Mouse (Mus musculus) macrophage (primary cell): ENCODE measurements around the gene Hoxc8. TPM values are rescaled to one million over a fixed set of nuclear protein-coding genes. Genes with fewer than 3 reads are reported as not detected.

Experiments used
- H3K27ac ChIP-seq: fragments of 350-480 bp; formaldehyde crosslinking; 2 replicates; pipeline ENCODE4 v1.9.0; 2021
- H3K36me3 ChIP-seq: fragments of 350-480 bp; formaldehyde crosslinking; 2 replicates; pipeline ENCODE4 v1.9.0; 2021; ENCODE audit errors: inconsistent target
- H3K4me3 ChIP-seq: fragments of 350-480 bp; formaldehyde crosslinking; 2 replicates; pipeline ENCODE4 v1.9.0; 2021; ENCODE audit errors: inconsistent target
- H3K79me2 ChIP-seq: fragments of 350-480 bp; formaldehyde crosslinking; 2 replicates; pipeline ENCODE4 v1.9.0; 2021; ENCODE audit errors: inconsistent target
- WGBS: methylation state at CpG from one replicate; pipeline ENCODE4 v1.1.7; 2026; ENCODE audit warnings: inconsistent platforms; ENCODE audit not compliant: missing documents; 5-methylcytosine and 5-hydroxymethylcytosine counted together
- polyA plus RNA-seq: library from polyadenylated mRNA; stranded (reverse); fragments of 250-400 nt; gene quantifications from 3 replicates; pipeline ENCODE4 v1.2.4, GENCODE M21; 2018; ENCODE audit warnings: inconsistent platforms
- total RNA-seq, 78 experiments: library from RNA; depleted of rRNA; stranded (reverse); fragments of 250-400 nt; gene quantifications; 1 replicate in 9 of 78; 2 replicates in 24 of 78; 3 replicates in 43 of 78; 4 replicates in 2 of 78; pipeline ENCODE4 v1.2.4; 2018; ENCODE audit warnings: inconsistent platforms in 56 of 78

The Hoxc8 gene
- 1 to 10 TPM in 1 of 26 experiments, not detected in 25; 3.2 TPM for total RNA-seq (2018; cell fraction: chromatin; rRNA removed)
- total RNA-seq (2018; cell fraction: cytosol; rRNA removed): not detected
- under 1 TPM in 1 of 26 experiments, not detected in 25; 0.62 TPM for total RNA-seq (2018; cell fraction: nucleus; rRNA removed)
- not detected in 3 replicates for polyA plus RNA-seq

DNA sequence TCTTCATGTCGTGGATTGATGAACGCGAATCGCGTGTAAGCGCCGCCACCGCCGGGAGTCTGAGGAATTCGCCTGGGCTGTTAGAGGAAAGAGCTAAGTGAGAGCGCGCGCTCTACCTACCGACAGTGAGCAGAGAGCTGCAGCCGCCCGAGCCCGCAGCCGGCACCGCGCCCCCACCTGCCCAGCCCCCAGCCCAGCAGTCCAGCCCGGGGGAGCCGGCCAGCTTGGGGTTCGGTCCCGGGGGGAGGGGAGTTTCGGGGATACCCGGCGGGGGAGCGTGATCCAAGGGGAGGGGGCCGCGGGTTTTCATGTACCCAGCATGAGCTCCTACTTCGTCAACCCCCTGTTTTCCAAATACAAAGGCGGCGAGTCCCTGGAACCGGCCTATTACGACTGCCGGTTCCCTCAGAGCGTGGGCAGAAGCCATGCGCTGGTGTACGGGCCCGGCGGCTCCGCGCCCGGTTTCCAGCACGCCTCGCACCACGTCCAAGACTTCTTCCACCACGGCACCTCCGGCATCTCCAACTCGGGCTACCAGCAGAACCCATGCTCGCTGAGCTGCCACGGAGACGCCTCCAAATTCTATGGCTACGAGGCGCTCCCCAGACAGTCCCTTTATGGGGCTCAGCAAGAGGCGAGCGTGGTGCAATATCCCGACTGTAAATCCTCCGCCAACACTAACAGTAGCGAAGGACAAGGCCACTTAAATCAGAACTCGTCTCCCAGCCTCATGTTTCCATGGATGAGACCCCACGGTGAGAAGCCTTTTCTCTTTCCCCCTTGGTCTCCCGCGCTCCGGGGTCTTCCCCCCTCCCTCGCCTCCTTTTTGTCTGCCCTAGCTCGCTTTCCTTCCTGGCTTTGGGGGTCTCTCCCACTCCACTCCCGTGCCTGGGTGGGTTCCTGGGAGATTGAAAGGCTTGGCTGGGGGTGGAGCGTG is at the start of gene Hoxc8:
Gene Hoxc8, plus strand, starts transcription at position 147 of the 937 bp plus-strand sequence.
- Histone ChIP-seq H3K79me2 (no peaks in the 10 kb centered on the region), H3K27ac (no peak within 1 kb of the TSS)
- 4% methylated on average over 69 of the region's 69 CpGs for WGBS

DNA sequence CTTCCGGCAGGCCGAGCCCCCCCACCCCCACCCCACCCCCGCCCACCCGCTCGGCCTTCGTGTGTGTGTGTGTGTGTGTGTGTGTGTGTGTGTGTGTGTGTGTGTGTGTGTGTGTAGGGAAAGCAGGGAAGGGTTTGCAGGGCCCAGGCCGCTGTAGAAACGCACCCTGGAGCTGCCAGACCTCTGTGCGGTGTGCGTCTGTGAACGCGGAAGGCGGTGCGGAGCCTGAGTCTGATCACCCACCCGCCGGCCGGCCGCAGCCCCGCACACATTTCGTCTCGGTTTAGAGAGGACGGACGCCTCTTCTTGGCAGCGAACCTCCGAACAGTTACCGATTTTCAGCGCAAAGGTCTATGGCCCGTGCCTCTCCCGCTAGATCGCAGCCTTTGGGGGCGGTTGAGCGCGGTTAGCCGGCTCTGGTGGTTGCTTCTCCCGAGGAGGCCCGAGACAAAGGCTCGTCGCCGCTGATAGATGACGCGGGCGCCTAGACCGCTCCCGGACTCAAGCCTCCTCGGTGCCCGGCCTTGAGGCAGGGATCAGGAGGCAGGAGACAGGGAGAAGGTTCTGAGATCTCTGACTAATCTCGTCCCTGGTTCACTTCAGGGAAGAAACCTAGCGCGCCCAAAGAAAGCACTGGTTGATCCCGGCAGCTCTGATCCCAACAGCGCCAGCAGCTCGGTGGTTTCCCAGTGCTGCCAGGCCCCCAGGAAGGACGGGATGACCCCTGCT is 47.5 kb upstream of the Hoxc8 start:
- Histone ChIP-seq H3K36me3 (no peaks in the 10 kb centered on the region), H3K79me2 (no peaks in the 10 kb centered on the region), H3K4me3 (no peak overlapping the region), H3K27ac (no peak overlapping the region)
- 2% methylated on average over 49 of the region's 53 CpGs for WGBS

More for the DNA sequence above, at the start of gene Hoxc8:
- H3K4me3 ChIP-seq: no peak within 1 kb of the TSS
- no peaks in the 10 kb centered on the region for H3K36me3 ChIP-seq

GRCm38 (mm10) chr15:102943468-102943813 is 47.0 kb upstream of the Hoxc8 start:
- 11% methylated on average over 5 of the region's 5 CpGs for WGBS
- Histone ChIP-seq H3K79me2 (no peaks in the 10 kb centered on the region), H3K36me3 (no peaks in the 10 kb centered on the region), H3K4me3 (no peak overlapping the region), H3K27ac (no peak overlapping the region)

GRCm38 (mm10) chr15:102945185-102946077 is 45.0 kb upstream of the Hoxc8 start:
- WGBS: 12% methylated on average over 22 of the region's 22 CpGs
- no peaks in the 10 kb centered on the region for H3K79me2 ChIP-seq
- no peaks in the 10 kb centered on the region for H3K36me3 ChIP-seq
- H3K27ac ChIP-seq: no peak overlapping the region
- H3K4me3 ChIP-seq: no peak overlapping the region

DNA sequence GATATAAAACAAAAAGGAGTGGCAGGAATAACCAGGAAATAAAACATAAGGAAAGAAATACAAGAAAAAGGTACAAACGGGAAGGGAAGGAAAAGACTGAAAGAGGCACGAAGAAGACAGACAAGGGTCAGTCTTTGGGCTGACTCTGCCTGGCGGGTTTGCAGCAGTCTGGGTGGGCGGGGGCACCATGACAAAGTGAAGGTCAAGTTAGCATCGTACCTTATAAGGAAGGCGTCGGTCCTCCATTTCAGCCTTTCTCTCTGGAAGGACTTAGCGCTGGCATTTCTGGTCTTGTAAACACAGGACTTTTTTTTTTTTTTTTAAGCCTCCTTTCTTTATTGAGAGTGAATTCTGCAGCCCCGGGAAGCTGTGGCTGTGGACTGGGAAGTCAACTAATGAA is 43.1 kb upstream of the Hoxc8 start:
- Histone ChIP-seq H3K36me3 (no peaks in the 10 kb centered on the region), H3K27ac (no peak overlapping the region), H3K4me3 (no peak overlapping the region), H3K79me2 (no peaks in the 10 kb centered on the region)
- 12% methylated on average over 9 of the region's 9 CpGs for WGBS

GRCm38 (mm10) chr15:102948842-102949241 is 41.6 kb upstream of the Hoxc8 start:
- Histone ChIP-seq H3K79me2 (no peaks in the 10 kb centered on the region), H3K27ac (no peak overlapping the region), H3K4me3 (no peak overlapping the region), H3K36me3 (no peaks in the 10 kb centered on the region)
- WGBS: 4% methylated on average over 2 of the region's 2 CpGs

- H3K27ac ChIP-seq: no peak overlapping the region
- H3K36me3 ChIP-seq: no peaks in the 10 kb centered on the region
- no peaks in the 10 kb centered on the region for H3K79me2 ChIP-seq
- H3K4me3 ChIP-seq: no peak overlapping the region
- 5% methylated on average over 20 of the region's 20 CpGs for WGBS
These were observed 40.7 kb upstream of the Hoxc8 start for GRCm38 (mm10) chr15:102949696-102950095.

- 16% methylated on average over 2 of the region's 2 CpGs for WGBS
- Histone ChIP-seq H3K4me3 (no peak overlapping the region), H3K36me3 (no peaks in the 10 kb centered on the region), H3K79me2 (no peaks in the 10 kb centered on the region), H3K27ac (no peak overlapping the region)
These were observed 39.5 kb upstream of the Hoxc8 start for GRCm38 (mm10) chr15:102950877-102951276.

DNA sequence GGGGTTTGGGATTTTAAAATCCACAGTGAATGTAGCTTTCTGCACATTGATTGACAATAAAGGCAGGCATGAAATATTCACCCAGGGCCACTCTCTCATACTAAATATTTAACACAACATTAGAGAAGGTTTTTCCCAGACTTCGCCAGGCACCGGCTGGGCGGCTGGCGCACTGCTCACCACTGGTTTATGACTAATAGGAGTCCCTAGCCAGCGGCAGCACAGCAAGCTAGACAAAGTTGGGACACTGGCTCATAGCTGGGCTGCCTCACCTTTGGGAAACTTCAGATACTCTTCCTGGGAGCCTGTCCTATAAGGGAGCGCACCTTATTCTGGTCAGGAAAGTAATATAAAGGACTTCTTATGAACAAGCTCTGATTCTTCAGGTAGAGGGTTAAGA is 36.8 kb upstream of the Hoxc8 start:
- H3K36me3 ChIP-seq: no peaks in the 10 kb centered on the region
- H3K4me3 ChIP-seq: no peak overlapping the region
- no peak overlapping the region for H3K27ac ChIP-seq
- 19% methylated on average over 6 of the region's 6 CpGs for WGBS
- H3K79me2 ChIP-seq: no peaks in the 10 kb centered on the region

DNA sequence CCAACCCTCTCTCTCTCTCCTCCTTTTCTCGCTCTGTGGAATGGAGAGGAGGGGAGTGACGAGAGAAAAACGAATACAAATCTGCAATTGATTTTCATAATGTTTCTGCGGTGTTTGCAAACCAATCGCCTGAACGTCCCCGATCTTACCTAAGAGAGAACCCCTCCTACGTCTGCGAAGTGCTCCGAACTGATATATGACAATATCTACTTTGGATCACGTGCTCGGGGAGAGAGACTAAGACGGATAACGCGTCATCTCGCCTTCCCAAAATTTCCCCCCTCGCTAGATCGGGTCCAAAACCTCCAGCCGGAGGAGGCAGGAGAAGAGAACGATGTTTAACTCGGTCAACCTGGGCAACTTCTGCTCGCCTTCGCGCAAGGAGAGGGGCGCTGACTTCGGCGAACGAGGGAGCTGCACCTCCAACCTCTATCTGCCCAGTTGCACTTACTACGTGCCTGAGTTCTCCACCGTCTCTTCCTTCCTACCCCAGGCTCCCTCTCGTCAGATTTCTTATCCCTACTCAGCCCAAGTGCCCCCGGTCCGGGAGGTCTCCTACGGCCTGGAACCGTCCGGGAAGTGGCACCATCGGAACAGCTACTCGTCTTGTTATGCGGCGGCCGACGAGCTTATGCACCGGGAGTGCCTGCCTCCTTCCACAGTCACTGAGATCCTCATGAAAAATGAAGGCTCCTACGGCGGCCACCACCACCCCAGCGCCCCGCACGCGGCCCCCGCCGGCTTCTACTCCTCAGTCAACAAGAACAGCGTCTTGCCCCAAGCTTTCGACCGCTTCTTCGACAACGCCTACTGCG is 36.0 kb upstream of the Hoxc8 start, which contains the start of gene Hoxc11:
Gene Hoxc11, plus strand, starts transcription at position 236 of the 815 bp plus-strand sequence.
- H3K27ac ChIP-seq: no peak within 1 kb of the TSS
- no peaks in the 10 kb centered on the region for H3K79me2 ChIP-seq
- no peak within 1 kb of the TSS for H3K4me3 ChIP-seq
- no peaks in the 10 kb centered on the region for H3K36me3 ChIP-seq
- WGBS: 5% methylated on average over 56 of the region's 57 CpGs

GRCm38 (mm10) chr15:102955007-102955382 is 35.4 kb upstream of the Hoxc8 start:
- no peaks in the 10 kb centered on the region for H3K79me2 ChIP-seq
- no peaks in the 10 kb centered on the region for H3K36me3 ChIP-seq
- no peak overlapping the region for H3K27ac ChIP-seq
- 6% methylated on average over 18 of the region's 28 CpGs for WGBS
- no peak overlapping the region for H3K4me3 ChIP-seq

DNA sequence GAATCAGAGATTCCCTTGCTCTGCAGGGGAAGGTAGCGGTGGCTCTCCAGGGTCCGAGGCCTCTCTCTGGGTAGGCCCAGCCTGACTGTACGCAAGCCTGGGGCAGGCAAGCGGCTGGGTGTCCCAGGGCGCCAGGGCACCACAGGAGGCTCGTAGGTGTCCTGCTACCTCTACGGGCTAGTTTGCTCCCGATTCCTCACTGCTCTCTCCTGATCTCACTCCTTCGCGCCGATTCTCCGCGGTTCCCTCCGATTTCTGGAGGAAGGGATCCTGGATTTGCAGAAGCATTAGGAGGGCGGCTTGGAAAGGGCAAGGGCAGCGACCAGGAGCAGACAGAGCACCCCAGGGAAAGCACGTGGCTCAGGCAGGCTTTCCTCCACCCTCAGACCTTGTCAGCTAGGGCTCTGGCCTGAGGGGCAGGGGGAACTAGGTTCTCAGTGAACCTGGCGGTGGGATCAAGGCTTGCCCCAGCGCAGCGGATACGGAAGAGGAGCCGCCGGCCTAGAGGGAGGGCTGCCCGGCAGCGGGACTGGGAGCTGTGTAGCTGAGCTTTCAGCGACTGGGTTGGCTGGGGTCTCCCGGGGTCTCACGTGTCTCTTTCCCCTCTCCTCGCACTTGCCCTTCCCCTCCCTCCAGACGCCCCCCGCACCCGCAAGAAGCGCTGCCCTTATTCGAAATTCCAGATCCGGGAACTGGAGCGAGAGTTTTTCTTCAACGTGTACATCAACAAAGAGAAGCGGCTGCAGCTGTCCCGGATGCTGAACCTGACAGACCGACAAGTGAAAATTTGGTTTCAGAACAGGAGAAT is 34.4 kb upstream of the Hoxc8 start:
- Histone ChIP-seq H3K79me2 (no peaks in the 10 kb centered on the region), H3K27ac (no peak overlapping the region), H3K36me3 (no peaks in the 10 kb centered on the region), H3K4me3 (no peak overlapping the region)
- whole genome bisulfite sequencing: 4% methylated on average over 40 of the region's 40 CpGs

GRCm38 (mm10) chr15:102956906-102957305 is 33.5 kb upstream of the Hoxc8 start:
- Histone ChIP-seq H3K4me3 (no peak overlapping the region), H3K27ac (no peak overlapping the region), H3K36me3 (no peaks in the 10 kb centered on the region), H3K79me2 (no peaks in the 10 kb centered on the region)
- 9% methylated on average over 12 of the region's 12 CpGs for WGBS
